Mouse (Mus musculus): ENCODE measurements at regions not wholly inside any gene's neighbourhood (a gene's known extent, or its start where the extent isn't known, plus 50 kb on each side); places are given as distances from the start of the nearest gene placed in this dataset.

DNA sequence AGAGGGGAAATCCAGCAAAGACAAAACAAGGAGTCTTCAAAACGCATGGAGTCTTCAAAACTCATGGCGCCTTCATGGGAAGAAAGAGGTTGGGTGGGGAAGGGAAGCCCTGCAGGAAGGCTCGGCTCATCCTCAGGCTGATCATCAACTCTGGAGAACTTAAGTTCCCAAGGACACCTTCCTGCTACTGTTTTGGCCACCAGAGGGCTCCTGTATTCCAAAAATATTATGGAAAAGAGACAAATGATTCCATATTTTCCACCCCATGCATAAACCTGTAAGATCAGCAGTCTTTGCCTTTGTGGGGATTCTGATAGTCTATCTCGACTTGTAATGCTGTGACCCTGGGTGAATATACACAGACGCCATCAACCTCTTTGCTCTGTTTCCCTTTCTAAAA, 121.7 kb upstream of the Parp11 start:
- no peaks in the 10 kb centered on the region for H3K4me1 ChIP-seq (ENCODE audit: control insufficient read depth, insufficient read depth, low read length)
- no peaks in the 10 kb centered on the region for H3K27me3 ChIP-seq (ENCODE audit: control insufficient read depth, insufficient read depth, low read length, poor library complexity, severe bottlenecking)
- TF ChIP-seq CTCF (IDR thresholded peaks at IDR 0.05; ENCODE audit: low read depth, low read length) (no peak), EP300 (IDR thresholded peaks at IDR 0.05; ENCODE audit: insufficient read depth, low read depth, low read length) (no peak), POLR2A (IDR thresholded peaks at IDR 0.05; ENCODE audit: insufficient read depth, low read length) (no peak)
- no peak overlapping the region for H3K9ac ChIP-seq (ENCODE audit: low read depth, poor library complexity, severe bottlenecking)
- no peak overlapping the region for H3K4me3 ChIP-seq (ENCODE audit: low read depth, low read length)
- H3K36me3 ChIP-seq (ENCODE audit: control insufficient read depth, insufficient read depth, low read length, poor library complexity, severe bottlenecking): no peaks in the 10 kb centered on the region
- H3K27ac ChIP-seq (ENCODE audit: insufficient read depth, low read length): no peak overlapping the region
- no peaks in the 10 kb centered on the region for H3K9me3 ChIP-seq (replicated peaks; ENCODE audit: control insufficient read depth, insufficient read depth, low read length, poor library complexity, severe bottlenecking)

DNA sequence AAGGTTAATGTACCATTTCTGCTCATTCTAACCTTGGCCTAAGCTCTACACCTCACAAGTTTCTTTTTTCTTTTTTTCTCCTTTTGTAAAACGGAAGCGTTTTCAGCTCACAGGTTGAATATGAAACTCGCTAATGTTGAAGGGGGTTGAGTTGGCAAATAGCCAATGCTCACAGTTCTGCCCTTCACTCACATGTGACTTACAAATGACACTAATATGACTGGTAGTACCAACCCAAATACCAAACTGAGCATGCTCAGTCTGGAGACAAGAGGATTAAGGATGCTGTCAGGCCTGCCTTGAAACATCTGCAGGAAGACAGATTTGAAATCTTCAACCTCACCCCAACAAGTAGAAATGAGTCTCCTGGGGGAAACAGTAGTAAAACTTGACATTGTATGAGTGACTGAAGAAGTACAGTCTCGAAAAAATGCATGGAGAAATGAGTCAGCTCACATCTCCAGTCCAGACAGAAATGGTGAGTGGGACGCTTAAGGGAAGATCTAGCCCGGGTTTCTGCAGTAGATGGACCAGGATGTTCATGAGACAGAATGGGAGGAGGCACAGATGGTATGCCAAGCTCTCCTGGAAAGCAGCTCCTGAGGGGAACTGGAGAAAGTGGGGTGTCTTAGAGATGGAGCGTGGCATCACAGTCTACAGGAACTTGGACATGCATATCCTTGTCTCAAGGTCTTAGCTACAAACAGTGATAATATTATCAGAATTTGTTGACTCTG, 120.9 kb upstream of the Parp11 start:
- Histone ChIP-seq H3K27me3 (ENCODE audit: control insufficient read depth, insufficient read depth, low read length, poor library complexity, severe bottlenecking) (no peaks in the 10 kb centered on the region), H3K9me3 (replicated peaks; ENCODE audit: control insufficient read depth, insufficient read depth, low read length, poor library complexity, severe bottlenecking) (no peaks in the 10 kb centered on the region), H3K36me3 (ENCODE audit: control insufficient read depth, insufficient read depth, low read length, poor library complexity, severe bottlenecking) (no peaks in the 10 kb centered on the region), H3K27ac (ENCODE audit: insufficient read depth, low read length) (no peak overlapping the region), H3K4me1 (ENCODE audit: control insufficient read depth, insufficient read depth, low read length) (no peaks in the 10 kb centered on the region), H3K4me3 (ENCODE audit: low read depth, low read length) (no peak overlapping the region), H3K9ac (ENCODE audit: low read depth, poor library complexity, severe bottlenecking) (no peak overlapping the region)
- TF ChIP-seq CTCF (IDR thresholded peaks at IDR 0.05; ENCODE audit: low read depth, low read length) (no peak), EP300 (IDR thresholded peaks at IDR 0.05; ENCODE audit: insufficient read depth, low read depth, low read length) (no peak), POLR2A (IDR thresholded peaks at IDR 0.05; ENCODE audit: insufficient read depth, low read length) (no peak)

DNA sequence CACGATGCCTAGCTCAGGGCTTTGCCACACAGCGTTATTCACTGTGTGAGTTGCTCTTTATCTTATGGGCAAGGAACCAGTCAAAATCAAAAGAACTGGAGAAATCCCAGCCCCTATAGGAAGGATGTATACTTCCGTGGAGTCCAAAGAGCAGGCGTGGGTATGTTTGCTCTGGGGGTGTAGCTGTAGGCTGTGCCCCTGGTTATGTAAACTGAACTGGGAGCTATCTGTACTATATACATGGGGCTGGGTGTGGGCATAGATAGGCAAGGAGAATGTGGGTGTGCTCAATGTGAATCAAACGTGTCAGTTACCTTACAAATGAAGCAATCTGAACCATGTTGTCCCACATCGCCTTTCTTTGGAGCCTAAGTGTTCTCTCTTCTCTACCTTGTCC, 120.3 kb upstream of the Parp11 start:
- Histone ChIP-seq H3K4me3 (ENCODE audit: low read depth, low read length) (no peak overlapping the region), H3K27me3 (ENCODE audit: control insufficient read depth, insufficient read depth, low read length, poor library complexity, severe bottlenecking) (no peaks in the 10 kb centered on the region), H3K9me3 (replicated peaks; ENCODE audit: control insufficient read depth, insufficient read depth, low read length, poor library complexity, severe bottlenecking) (no peaks in the 10 kb centered on the region), H3K27ac (ENCODE audit: insufficient read depth, low read length) (no peak overlapping the region), H3K36me3 (ENCODE audit: control insufficient read depth, insufficient read depth, low read length, poor library complexity, severe bottlenecking) (no peaks in the 10 kb centered on the region), H3K4me1 (ENCODE audit: control insufficient read depth, insufficient read depth, low read length) (no peaks in the 10 kb centered on the region), H3K9ac (ENCODE audit: low read depth, poor library complexity, severe bottlenecking) (no peak overlapping the region)
- TF ChIP-seq CTCF (IDR thresholded peaks at IDR 0.05; ENCODE audit: low read depth, low read length) (no peak), EP300 (IDR thresholded peaks at IDR 0.05; ENCODE audit: insufficient read depth, low read depth, low read length) (no peak), POLR2A (IDR thresholded peaks at IDR 0.05; ENCODE audit: insufficient read depth, low read length) (no peak)

DNA sequence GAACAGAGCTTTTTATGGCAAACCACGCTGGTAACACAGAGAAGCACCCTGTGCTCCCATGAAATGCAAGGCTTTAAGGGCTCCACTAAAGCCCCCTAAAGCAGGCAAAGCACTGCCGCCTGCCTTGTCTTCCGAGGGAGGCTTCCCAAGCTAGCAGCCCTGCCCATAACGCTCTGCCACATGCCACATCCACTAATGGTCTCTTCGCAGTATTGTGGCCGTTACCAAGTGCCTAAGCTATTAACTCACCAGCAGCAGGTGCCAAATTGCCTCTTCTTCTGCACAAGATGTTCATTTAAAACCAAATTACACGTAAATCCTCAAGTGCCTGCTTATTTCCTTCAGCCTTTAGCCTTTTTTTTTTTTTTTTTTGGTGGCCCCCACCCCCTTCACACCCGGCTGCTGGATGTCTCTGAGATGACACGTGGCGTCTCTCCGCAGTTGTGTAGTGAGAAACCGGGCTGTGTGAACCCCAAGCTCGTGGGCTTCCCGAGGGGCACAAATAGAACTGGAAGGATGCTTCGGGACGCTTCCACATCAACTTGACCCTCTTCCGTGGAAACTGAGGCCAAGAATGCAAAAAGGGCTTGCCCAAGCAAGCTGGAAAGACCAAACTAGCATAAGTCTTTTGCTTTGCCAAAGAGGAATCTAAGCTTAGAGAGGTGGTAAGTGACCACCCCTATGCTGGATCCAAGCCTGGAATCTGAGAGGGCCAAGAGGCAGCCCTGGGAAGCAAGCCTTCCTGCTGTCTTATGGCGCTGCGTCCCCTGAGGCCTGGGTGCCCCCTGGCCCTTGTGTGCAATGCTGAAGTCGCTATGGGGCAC, 117.2 kb upstream of the Parp11 start:
- Histone ChIP-seq H3K4me1 (ENCODE audit: control insufficient read depth, insufficient read depth, low read length) (no peaks in the 10 kb centered on the region), H3K9ac (ENCODE audit: low read depth, poor library complexity, severe bottlenecking) (peak overlapping the region; percentile 80), H3K27ac (ENCODE audit: insufficient read depth, low read length) (no peak overlapping the region), H3K36me3 (ENCODE audit: control insufficient read depth, insufficient read depth, low read length, poor library complexity, severe bottlenecking) (no peaks in the 10 kb centered on the region), H3K27me3 (ENCODE audit: control insufficient read depth, insufficient read depth, low read length, poor library complexity, severe bottlenecking) (no peaks in the 10 kb centered on the region), H3K4me3 (ENCODE audit: low read depth, low read length) (0 out of 2 replicates have a peak overlapping the region, but pooled peaks have one; percentile 29), H3K9me3 (replicated peaks; ENCODE audit: control insufficient read depth, insufficient read depth, low read length, poor library complexity, severe bottlenecking) (no peaks in the 10 kb centered on the region)
- TF ChIP-seq EP300 (IDR thresholded peaks at IDR 0.05; ENCODE audit: insufficient read depth, low read depth, low read length): no peak
- no peak for TF ChIP-seq POLR2A (IDR thresholded peaks at IDR 0.05; ENCODE audit: insufficient read depth, low read length)
- no peak for TF ChIP-seq CTCF (IDR thresholded peaks at IDR 0.05; ENCODE audit: low read depth, low read length)

DNA sequence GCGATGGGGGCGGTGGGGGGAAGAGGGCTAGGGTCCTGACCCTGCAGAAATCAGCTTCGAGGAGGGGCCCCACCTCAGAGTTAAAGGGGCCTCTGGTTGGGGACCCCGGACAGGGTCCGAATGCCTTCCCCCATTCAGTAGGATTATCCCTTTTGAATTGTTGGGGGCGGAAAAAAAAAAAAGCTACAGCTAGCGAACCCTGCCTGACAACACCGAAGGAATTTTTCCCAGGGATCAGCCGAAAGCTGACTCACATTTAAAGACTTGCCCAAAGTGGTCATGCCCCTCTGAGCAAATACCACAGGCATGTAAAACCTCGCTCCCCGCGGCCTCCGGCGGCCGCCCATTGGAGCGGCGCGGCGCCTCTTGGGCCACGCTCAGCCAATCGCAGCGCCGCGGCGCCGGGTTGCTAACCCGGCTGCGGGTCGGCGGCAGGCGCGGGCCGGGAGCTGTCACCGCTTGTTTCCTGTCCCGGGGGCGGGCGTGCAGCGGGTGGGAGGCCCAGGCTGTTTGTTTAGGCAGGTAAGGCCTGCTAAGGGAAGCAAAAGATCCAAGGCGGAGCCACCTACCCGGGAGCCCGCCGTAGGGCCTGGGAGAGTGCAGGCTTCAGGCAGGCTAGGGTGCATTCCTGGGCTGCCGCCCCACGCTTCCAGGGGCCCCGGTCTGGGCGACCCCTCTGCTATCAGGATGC, 116.5 kb upstream of the Parp11 start:
- no peak overlapping the region for H3K27ac ChIP-seq (ENCODE audit: insufficient read depth, low read length)

More for the DNA sequence above, 116.5 kb upstream of the Parp11 start:
- no peaks in the 10 kb centered on the region for H3K36me3 ChIP-seq (ENCODE audit: control insufficient read depth, insufficient read depth, low read length, poor library complexity, severe bottlenecking)
- no peaks in the 10 kb centered on the region for H3K9me3 ChIP-seq (replicated peaks; ENCODE audit: control insufficient read depth, insufficient read depth, low read length, poor library complexity, severe bottlenecking)
- no peaks in the 10 kb centered on the region for H3K27me3 ChIP-seq (ENCODE audit: control insufficient read depth, insufficient read depth, low read length, poor library complexity, severe bottlenecking)
- peak overlapping the region; percentile 48 for H3K4me3 ChIP-seq (ENCODE audit: low read depth, low read length)
- peak overlapping the region; percentile 80 for H3K9ac ChIP-seq (ENCODE audit: low read depth, poor library complexity, severe bottlenecking)
- no peak for TF ChIP-seq EP300 (IDR thresholded peaks at IDR 0.05; ENCODE audit: insufficient read depth, low read depth, low read length)
- no peak for TF ChIP-seq POLR2A (IDR thresholded peaks at IDR 0.05; ENCODE audit: insufficient read depth, low read length)
- TF ChIP-seq CTCF (IDR thresholded peaks at IDR 0.05; ENCODE audit: low read depth, low read length): no peak
- no peaks in the 10 kb centered on the region for H3K4me1 ChIP-seq (ENCODE audit: control insufficient read depth, insufficient read depth, low read length)
